ENCODE assay signal across 7 mouse cellular contexts in the genomic region with DNA sequence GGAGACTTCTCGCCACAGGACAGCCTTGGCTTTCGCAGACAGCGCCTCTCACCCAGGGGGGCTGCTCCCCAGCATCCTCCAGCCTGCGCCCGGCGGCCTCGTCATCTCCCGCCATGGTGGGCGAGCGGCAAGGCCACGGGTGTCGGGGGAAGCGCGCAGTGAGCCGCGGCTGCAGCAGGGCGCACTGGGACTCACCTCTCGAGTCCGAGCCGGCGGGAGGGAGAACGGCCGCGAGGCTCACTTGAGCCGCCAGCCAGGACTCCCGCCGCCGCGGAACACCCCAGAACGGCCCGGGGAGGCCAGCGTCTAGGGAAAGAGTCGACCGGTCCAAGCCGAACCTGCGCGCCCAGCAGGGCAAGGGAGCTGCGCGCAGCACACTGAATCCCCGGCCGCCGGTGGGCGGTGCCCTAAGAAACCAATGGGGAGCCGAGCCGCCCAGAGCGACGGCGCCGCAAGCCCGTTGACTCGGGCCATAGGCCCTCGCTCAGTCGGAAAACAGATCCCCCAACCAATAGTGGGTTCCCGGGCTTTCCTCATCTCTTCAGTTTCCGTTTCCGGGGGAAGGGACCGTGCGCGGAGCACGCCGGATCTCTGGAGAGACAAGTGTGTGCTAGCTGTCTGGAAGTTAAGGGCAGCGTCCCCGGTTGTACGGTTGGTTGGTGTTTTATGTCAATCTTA. TPM values are rescaled to one million over a fixed set of nuclear protein-coding genes. Genes with fewer than 3 reads are reported as not detected.
DNase-seq lines count a peak whose midpoint lies in the region; ATAC-seq lines count a peak whose summit lies in the region.

Gene Orc2 (minus strand): TSS at position 533 of the 678 bp plus-strand sequence.

- no peaks in the 10 kb centered on the region for H3K27me3 ChIP-seq in embryonic facial prominence, embryonic 12.5 days
- no peaks in the 10 kb centered on the region for H3K27me3 ChIP-seq in limb, embryonic 11.5 days (ENCODE audit: control insufficient read depth, insufficient read depth, low read length)
- no peaks in the 10 kb centered on the region for H3K27me3 ChIP-seq in midbrain, embryonic 14.5 days (ENCODE audit: control insufficient read depth, insufficient read depth, low read length)

- H3K36me3 ChIP-seq in embryonic facial prominence, embryonic 12.5 days = peaks cover 17% of the 10 kb centered on the region
- H3K36me3 ChIP-seq in limb, embryonic 11.5 days (ENCODE audit: control insufficient read depth, insufficient read depth, low read length) = peaks cover 4% of the 10 kb centered on the region; the same call in 1 of the 2 replicates
- peaks cover 14% of the 10 kb centered on the region for H3K36me3 ChIP-seq in midbrain, embryonic 14.5 days (ENCODE audit: control insufficient read depth, insufficient read depth, low read length)

- H3K9ac ChIP-seq in embryonic facial prominence, embryonic 12.5 days = peak within 1 kb of the TSS; percentile 92
- peak within 1 kb of the TSS; percentile 89 for H3K9ac ChIP-seq in limb, embryonic 11.5 days (ENCODE audit: low read length)
- peak within 1 kb of the TSS; percentile 84 for H3K9ac ChIP-seq in midbrain, embryonic 14.5 days (replicated peaks; ENCODE audit: low read length)

- peak within 1 kb of the TSS; percentile 98 for H3K4me3 ChIP-seq in embryonic facial prominence, embryonic 12.5 days
- peak within 1 kb of the TSS; percentile 98 for H3K4me3 ChIP-seq in limb, embryonic 11.5 days (ENCODE audit: low read depth, low read length)
- peak within 1 kb of the TSS; percentile 95 for H3K4me3 ChIP-seq in midbrain, embryonic 14.5 days (replicated peaks; ENCODE audit: low read depth, low read length)

- under 1% methylated on average over 64 of the region's 64 CpGs for WGBS in embryonic facial prominence, embryonic 12.5 days
- under 1% methylated on average over 63 of the region's 64 CpGs for WGBS in limb, embryonic 11.5 days
- WGBS in midbrain, embryonic 14.5 days = under 1% methylated on average over 64 of the region's 64 CpGs

- peak; percentile 100 for ATAC-seq in embryonic facial prominence, embryonic 12.5 days (ENCODE audit: insufficient number of reproducible peaks, insufficient read depth, low FRiP score, low TSS enrichment)
- peak; percentile 98 for ATAC-seq in limb, embryonic 11.5 days (ENCODE audit: insufficient number of reproducible peaks, low FRiP score, low TSS enrichment, low read depth)
- peak; percentile 99 for ATAC-seq in midbrain, embryonic 14.5 days (ENCODE audit: low FRiP score, low TSS enrichment)

- DNase-seq in adrenal gland, postnatal 25 days = peak; percentile 93
- DNase-seq in heart, adult 11 months = peak; percentile 99
- peak; percentile 89 for DNase-seq in kidney, adult 18-20 months
- DNase-seq in limb, embryonic 11.5 days (ENCODE audit: low spot score) = peak; percentile 88
- peak; percentile 97 for DNase-seq in midbrain, embryonic 14.5 days
- DNase-seq in spleen, adult 18-20 months = peak; percentile 80 to 85

- peak within 1 kb of the TSS; percentile 88 for H3K27ac ChIP-seq in embryonic facial prominence, embryonic 12.5 days
- H3K27ac ChIP-seq in limb, embryonic 11.5 days (replicated peaks; ENCODE audit: low read depth, low read length) = peak within 1 kb of the TSS; percentile 17
- peak within 1 kb of the TSS; percentile 80 for H3K27ac ChIP-seq in midbrain, embryonic 14.5 days (replicated peaks; ENCODE audit: low read depth, low read length)

- H3K9me3 ChIP-seq in embryonic facial prominence, embryonic 12.5 days = peaks cover 22% of the 10 kb centered on the region
- peaks cover 12% of the 10 kb centered on the region for H3K9me3 ChIP-seq in limb, embryonic 11.5 days (ENCODE audit: control insufficient read depth, low read length)
- H3K9me3 ChIP-seq in midbrain, embryonic 14.5 days (ENCODE audit: control insufficient read depth, low read length) = peaks cover 16% of the 10 kb centered on the region

- peak within 1 kb of the TSS; percentile 82 for H3K4me2 ChIP-seq in embryonic facial prominence, embryonic 12.5 days (replicated peaks)
- peak within 1 kb of the TSS; percentile 78 for H3K4me2 ChIP-seq in limb, embryonic 11.5 days (ENCODE audit: low read depth, severe bottlenecking)
- H3K4me2 ChIP-seq in midbrain, embryonic 14.5 days (ENCODE audit: low read length) = peak within 1 kb of the TSS; percentile 82

- H3K4me1 ChIP-seq in embryonic facial prominence, embryonic 12.5 days = peaks cover 14% of the 10 kb centered on the region
- H3K4me1 ChIP-seq in limb, embryonic 11.5 days (ENCODE audit: control insufficient read depth, insufficient read depth, low read length) = peaks cover 8% of the 10 kb centered on the region
- peaks cover 15% of the 10 kb centered on the region for H3K4me1 ChIP-seq in midbrain, embryonic 14.5 days (ENCODE audit: control insufficient read depth, insufficient read depth, low read length)

RNA-seq across cellular contexts. Expression of gene Orc2, which starts in this region (rescaled TPM):
- total RNA-seq in adrenal gland, postnatal 25 days (2021) = 21.6 and 23.1 TPM in 2 replicates
- 39.8 and 40.4 TPM in 2 replicates for polyA plus RNA-seq in embryonic facial prominence, embryonic 12.5 days (2016; fragmentation: Nextera tagmentation; extraction: Ambion mirVana)
- polyA plus RNA-seq in limb, embryonic 11.5 days (2014; fragmentation: Nextera tagmentation; extraction: Ambion mirVana) = 53.6 and 56.7 TPM in 2 replicates
- polyA plus RNA-seq in midbrain, embryonic 14.5 days (2014; fragmentation: Nextera tagmentation; extraction: Ambion mirVana) = 17.5 and 26.6 TPM in 2 replicates

Comparison
In these comparisons a context has a peak if more than half of its experiments do, and no peak if none do; other contexts are left out.
1. Peak in every context shown above with its lines: DNase-seq, ATAC-seq, H3K4me3 ChIP-seq and H3K27ac ChIP-seq.
2. H3K27ac ChIP-seq: peak in every context shown above with its lines; median percentile 88 in embryonic facial prominence, embryonic 12.5 days; 80 in midbrain, embryonic 14.5 days; 17 in limb, embryonic 11.5 days.